Mouse (Mus musculus) 416B (cell line): Measurements from ENCODE around the gene Atg5.
"Not testable (repeated sequence)": the region's sequence is repeated elsewhere in the genome, so short reads cannot be mapped to it uniquely, and the experiment has no call there.

Experiments used
- DNase-seq: peaks from one replicate; pipeline ENCODE4 v3.0.0; 2011; ENCODE audit warnings: low read depth

Gene Atg5

DNA sequence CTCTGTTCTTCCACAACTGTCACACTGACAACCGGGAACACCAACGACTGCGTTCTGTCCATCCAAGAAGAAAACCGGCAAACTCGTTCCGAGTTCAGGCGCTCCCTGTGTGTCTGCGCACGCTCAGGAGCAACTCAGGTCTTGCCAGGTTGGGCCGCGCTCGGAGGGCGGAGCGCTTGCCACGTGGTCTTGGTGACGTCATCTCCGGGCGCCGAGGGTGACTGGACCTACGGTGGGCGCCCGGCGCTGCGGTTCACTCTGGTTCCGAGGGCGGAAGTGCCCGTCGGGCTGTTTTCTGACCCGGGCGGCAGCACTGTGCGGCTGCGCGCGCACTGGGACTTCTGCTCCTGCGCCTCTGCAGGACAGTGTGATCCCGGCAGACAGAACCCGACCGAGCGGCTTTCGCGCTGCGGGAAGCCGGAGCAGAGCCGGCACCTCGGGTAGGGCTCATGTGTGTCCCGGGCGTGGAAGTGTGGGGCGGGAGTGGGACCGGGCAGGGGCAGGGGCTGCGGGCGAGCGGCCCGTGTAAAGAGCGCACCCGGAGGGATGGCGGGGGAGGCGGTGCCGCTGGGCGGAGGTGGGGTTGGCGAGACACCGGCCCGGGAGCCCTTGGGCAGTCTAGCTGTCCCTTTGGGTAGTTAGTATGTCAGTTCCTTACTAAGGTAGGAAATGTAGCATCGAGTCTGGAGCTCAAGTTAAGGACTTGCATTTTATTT is at the start of gene Atg5:
Gene Atg5, plus strand, starts transcription at position 214 of the 716 bp plus-strand sequence.
- peak; percentile 98 for DNase-seq

- peak; percentile 52 for DNase-seq
Observed at GRCm38 (mm10) chr10:44219073-44219472, 49.1 kb upstream of the Atg5 start.

DNA sequence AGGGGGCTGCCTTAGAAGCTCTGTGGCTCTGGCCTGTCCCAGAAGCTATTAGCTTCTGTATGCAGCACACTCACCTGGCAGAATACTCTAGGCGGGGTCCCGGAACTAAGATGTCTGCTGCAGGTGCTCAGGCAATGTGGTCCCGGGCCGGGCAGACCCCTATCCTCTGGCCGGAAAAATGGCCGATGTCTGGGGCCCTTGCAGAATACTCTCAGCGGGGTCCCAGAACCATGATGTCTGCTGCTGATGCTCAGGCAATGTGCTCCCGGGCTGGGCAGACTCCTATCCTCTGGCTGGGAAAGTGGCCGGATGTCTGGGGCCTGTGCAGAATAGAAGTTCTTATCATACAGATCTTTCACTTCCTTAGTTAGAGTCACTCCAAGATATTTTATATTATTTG is 43.8 kb upstream of the Atg5 start:
- DNase-seq, result no peak

GRCm38 (mm10) chr10:44233351-44233750 is 34.8 kb upstream of the Atg5 start:
- DNase-seq, result peak; percentile 63

- not testable (repeated sequence) for DNase-seq
Observed at GRCm38 (mm10) chr10:44235298-44235697, 32.9 kb upstream of the Atg5 start.

- DNase-seq, result peak; percentile 40
Observed at GRCm38 (mm10) chr10:44256624-44257023, 11.5 kb upstream of the Atg5 start.

- DNase-seq, result no peak
Observed at GRCm38 (mm10) chr10:44265835-44266234, 2.3 kb upstream of the Atg5 start.

DNA sequence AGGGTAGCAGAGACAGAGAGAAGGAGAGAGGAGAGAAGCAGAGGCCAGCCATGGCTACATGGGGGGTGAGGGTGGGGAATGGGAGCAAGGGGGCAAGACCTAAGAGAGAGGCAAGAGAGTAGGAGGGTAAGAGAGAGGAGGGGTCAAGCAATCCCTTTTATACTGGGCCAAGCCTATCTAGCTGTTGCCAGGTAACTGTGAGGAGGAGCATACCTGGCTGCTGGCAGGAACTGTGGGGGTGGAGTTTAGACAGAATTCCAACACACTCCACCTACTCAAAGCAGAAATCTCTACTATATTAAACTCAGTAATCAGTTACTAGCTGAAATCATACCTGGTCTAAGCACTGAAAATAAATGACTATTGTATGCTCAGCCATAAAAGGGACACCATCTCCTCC is 1.6 kb upstream of the Atg5 start:
- DNase-seq, result no peak

- no peak for DNase-seq
Observed at GRCm38 (mm10) chr10:44267426-44268142, 574 bp upstream of the Atg5 start.

GRCm38 (mm10) chr10:44269211-44269610 is 1.1 kb downstream of the Atg5 start:
- DNase-seq, result no peak

- no peak for DNase-seq
Observed at GRCm38 (mm10) chr10:44282323-44282722, 14.2 kb downstream of the Atg5 start.

DNA sequence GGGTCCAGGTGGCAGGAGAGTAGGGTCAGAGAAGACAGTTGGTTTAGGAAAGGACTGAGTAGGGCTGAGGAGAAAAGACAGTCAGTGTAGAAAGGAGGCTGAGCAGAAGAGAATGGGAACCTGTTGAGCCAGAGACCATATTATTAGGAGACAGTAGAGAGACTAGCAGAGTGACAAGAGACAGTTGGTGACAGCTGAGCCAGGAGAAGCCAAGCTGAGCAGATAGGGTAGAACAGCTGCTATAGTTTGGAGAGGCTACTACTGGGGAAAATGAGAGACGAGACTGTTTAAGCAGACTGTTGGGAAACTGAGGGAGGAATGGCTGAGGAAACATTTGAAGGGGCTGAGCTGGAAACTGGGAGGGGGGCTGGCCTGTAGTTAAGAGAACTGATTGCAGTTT is 16.9 kb downstream of the Atg5 start:
- no peak for DNase-seq

GRCm38 (mm10) chr10:44285935-44286334 is 17.8 kb downstream of the Atg5 start:
- DNase-seq, result peak; percentile 14

DNA sequence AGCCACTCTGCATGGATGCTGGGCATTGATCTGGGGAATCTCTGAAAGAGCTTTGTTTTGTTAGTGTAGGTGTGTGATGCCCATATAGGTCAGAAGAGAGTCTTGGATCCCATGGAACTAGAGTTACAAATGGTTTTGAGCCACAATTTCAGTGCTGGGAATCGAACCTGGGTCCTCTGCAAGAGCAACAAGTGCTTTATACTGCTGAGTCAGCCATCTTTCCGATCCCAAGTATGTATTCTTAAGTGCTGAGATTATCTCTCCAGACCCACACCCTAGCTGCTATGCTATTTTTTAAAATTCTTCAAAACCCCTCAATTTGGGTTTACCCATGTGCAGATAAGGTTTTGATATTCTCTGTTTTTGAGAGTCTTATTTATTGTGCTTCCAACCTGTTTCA is 22.7 kb downstream of the Atg5 start:
- no peak for DNase-seq

DNA sequence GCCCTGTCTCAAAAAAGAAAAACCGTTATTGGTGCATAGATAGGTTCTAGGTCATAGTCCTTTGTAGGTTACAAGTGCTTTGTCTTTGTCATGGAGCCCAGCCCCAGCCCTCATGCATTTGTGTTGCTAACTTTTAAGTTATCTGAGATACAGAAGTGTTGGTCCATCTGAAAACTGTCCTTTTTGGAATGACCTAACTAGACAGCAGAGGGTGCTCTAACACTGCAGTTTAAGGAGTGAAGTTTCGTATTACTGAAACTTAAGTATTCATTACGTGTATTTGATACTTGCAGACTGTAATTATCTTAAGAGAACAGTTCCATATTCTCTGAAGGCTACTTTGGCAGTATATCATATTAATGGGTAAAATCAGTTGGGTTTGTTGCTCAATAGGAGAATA is 24.0 kb downstream of the Atg5 start:
- DNase-seq, result peak; percentile 68

GRCm38 (mm10) chr10:44299165-44299564 is 31.0 kb downstream of the Atg5 start:
- DNase-seq, result no peak

GRCm38 (mm10) chr10:44300078-44300477 is 31.9 kb downstream of the Atg5 start:
- no peak for DNase-seq

GRCm38 (mm10) chr10:44303648-44304329 is 35.6 kb downstream of the Atg5 start:
- no peak for DNase-seq

GRCm38 (mm10) chr10:44304330-44304717 is 36.2 kb downstream of the Atg5 start:
- no peak for DNase-seq

DNA sequence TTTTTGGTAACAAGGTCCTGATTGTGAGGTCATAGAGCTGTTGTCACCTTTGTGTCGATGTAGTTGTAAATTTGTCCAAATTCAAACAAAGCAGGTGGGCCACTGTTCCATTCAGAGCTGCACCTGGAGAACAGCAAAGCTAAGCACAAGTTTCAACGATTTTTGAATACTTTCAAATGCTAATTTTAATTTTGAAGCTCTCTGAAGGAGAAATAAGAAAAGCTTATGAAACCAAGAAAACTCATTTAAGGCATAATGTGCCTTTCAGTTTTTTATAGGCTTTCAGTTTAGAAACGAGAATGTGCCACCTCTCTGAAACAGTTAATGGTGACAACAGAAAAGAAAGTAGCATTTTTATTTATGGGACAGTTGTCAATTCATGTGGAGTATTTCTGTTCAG is 36.7 kb downstream of the Atg5 start:
- DNase-seq, result no peak

DNA sequence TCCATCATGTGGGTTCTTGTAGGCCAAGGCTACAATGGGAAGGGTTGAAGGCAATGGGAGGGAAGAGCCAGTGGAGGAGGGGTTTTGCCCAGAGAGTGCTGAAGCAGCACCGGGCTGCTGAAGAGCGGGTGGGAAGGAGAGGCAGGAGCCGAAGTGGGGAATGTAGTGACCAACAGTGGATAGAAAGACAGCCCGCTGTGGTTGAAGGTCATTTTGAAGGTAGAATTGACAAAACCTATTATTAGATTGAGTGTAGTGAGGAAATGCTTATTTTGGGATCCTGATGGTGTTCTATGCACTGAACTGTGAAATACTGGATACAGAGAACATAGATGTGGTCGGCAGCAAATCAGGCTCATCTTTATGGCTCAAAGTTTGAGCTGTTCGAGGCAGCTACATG is 38.1 kb downstream of the Atg5 start:
- no peak for DNase-seq

GRCm38 (mm10) chr10:44308280-44308679 is 40.1 kb downstream of the Atg5 start:
- DNase-seq, result no peak

- DNase-seq, result no peak
Observed at GRCm38 (mm10) chr10:44309250-44309649, 41.1 kb downstream of the Atg5 start.
